Mouse (Mus musculus): ENCODE data around the gene Etv6.

GRCm38 (mm10) chr6:134222248-134222929 lies 186.9 kb downstream of the Etv6 start:
- TF ChIP-seq POLR2A (IDR thresholded peaks at IDR 0.05; ENCODE audit: insufficient read depth, low read depth, low read length) (no peak), EP300 (IDR thresholded peaks at IDR 0.05; ENCODE audit: insufficient read depth, low read depth, low read length) (no peak)

All from heart, adult 2 months (tissue).